Mouse (Mus musculus) heart, postnatal 0 days (tissue): ENCODE measurements around the gene Kdm2b. TPM values are rescaled to one million over a fixed set of nuclear protein-coding genes. Genes with fewer than 3 reads are reported as not detected.

Experiments
- ATAC-seq: fragments of 200-750 bp; cut with Nextera tagmentation; 2 replicates; pipeline ENCODE4 v1.8.0; 2017; ENCODE audit warnings: low read depth, moderate number of reproducible peaks, moderate library complexity; ENCODE audit not compliant: insufficient read depth
- DNase-seq: peaks from one replicate; pipeline ENCODE4 v3.0.0-alpha.2; 2016; ENCODE audit warnings: low spot score
- H3K27ac ChIP-seq: fragments of 300-500 bp; sonication (generic); 2 replicates; pipeline ENCODE4 v1.5.1; 2014; ENCODE audit warnings: low read depth, mild to moderate bottlenecking
- H3K27me3 ChIP-seq: fragments of 300-500 bp; sonication (generic); 2 replicates; pipeline ENCODE4 v1.6.1; 2014; ENCODE audit warnings: low read length, mixed read lengths; ENCODE audit not compliant: control insufficient read depth, insufficient read depth
- H3K36me3 ChIP-seq: fragments of 300-500 bp; sonication (generic); replicated peaks from 2 replicates; pipeline ENCODE4 v1.6.1; 2014; ENCODE audit warnings: low read length, mixed read lengths; ENCODE audit not compliant: control insufficient read depth, insufficient read depth
- H3K4me1 ChIP-seq: fragments of 300-500 bp; sonication (generic); 2 replicates; pipeline ENCODE4 v1.6.1; 2014; ENCODE audit warnings: antibody characterized with exemption; ENCODE audit not compliant: control insufficient read depth, insufficient read depth
- H3K4me2 ChIP-seq: fragments of 300-500 bp; sonication (generic); 2 replicates; pipeline ENCODE4 v1.6.1; 2014; ENCODE audit warnings: low read depth, mild to moderate bottlenecking, low read length, moderate library complexity
- H3K4me3 ChIP-seq: fragments of 300-500 bp; sonication (generic); 2 replicates; pipeline ENCODE4 v1.5.1; 2014; ENCODE audit warnings: low read depth, low read length
- H3K9ac ChIP-seq: fragments of 300-500 bp; sonication (generic); replicated peaks from 2 replicates; pipeline ENCODE4 v1.6.1; 2014; ENCODE audit warnings: low read depth, low read length, mixed read lengths
- H3K9me3 ChIP-seq: fragments of 300-500 bp; sonication (generic); replicated peaks from 2 replicates; pipeline ENCODE4 v1.6.1; 2016; ENCODE audit warnings: low read length; ENCODE audit not compliant: control insufficient read depth
- CTCF ChIP-seq: IDR thresholded peaks from 2 replicates; pipeline ENCODE4 v1.5.1; 2016; ENCODE audit warnings: antibody characterized with exemption, control low read depth, low read depth
- EP300 ChIP-seq: IDR thresholded peaks from 2 replicates; pipeline ENCODE4 v1.6.1; 2016; ENCODE audit warnings: antibody characterized with exemption, low read depth
- WGBS: fragments of 180-500 bp; shearing (Covaris S2); extraction: QIAGEN DNeasy Blood & Tissue Kit; methylation state at CpG from one replicate; pipeline ENCODE4 v1.1.7; 2014; 5-methylcytosine and 5-hydroxymethylcytosine counted together
- polyA plus RNA-seq: library from polyadenylated mRNA; unstranded; fragments of >200 nt; fragmentation: Nextera tagmentation; extraction: Ambion mirVana; gene quantifications from 2 replicates; pipeline ENCODE4 v1.2.1, GENCODE M21; 2015
- total RNA-seq: library from RNA; depleted of rRNA; stranded (reverse); fragments of >200 nt; gene quantifications from 2 replicates; pipeline ENCODE4 v1.2.3, GENCODE M21; 2014; ENCODE audit warnings: low replicate concordance

The Kdm2b gene
- total and polyA plus RNA-seq, 2 experiments from 2014 or later = 14.7 to 29.3 TPM

- no peak for TF ChIP-seq EP300
- TF ChIP-seq CTCF = no peak
- Histone ChIP-seq H3K4me2 (peak overlapping the region; percentile 92), H3K4me1 (peaks cover 19% of the 10 kb centered on the region; the same call in 1 of the 2 replicates), H3K4me3 (peak overlapping the region; percentile 78), H3K27me3 (no peaks in the 10 kb centered on the region), H3K9me3 (no peaks in the 10 kb centered on the region), H3K36me3 (no peaks in the 10 kb centered on the region), H3K27ac (peak overlapping the region; percentile 87), H3K9ac (peak overlapping the region; percentile 90)
- DNase-seq (peak; percentile 7), ATAC-seq (no peak; the same call in 1 of the 2 replicates)
- 4% methylated on average over 32 of the region's 33 CpGs for WGBS
These were observed 89.0 kb downstream of the Kdm2b start for GRCm38 (mm10) chr5:122900558-122901171.

- H3K4me2 ChIP-seq = peak overlapping the region; percentile 92
- H3K9me3 ChIP-seq = no peaks in the 10 kb centered on the region
- H3K36me3 ChIP-seq = no peaks in the 10 kb centered on the region
- peaks cover 19% of the 10 kb centered on the region; the same call in 1 of the 2 replicates for H3K4me1 ChIP-seq
- ATAC-seq = peak; percentile 97
- H3K27ac ChIP-seq = peak overlapping the region; percentile 87
- peak overlapping the region; percentile 90 for H3K9ac ChIP-seq
- no peaks in the 10 kb centered on the region for H3K27me3 ChIP-seq
- no peak for TF ChIP-seq EP300
- TF ChIP-seq CTCF = no peak
- peak; percentile 87 for DNase-seq
- H3K4me3 ChIP-seq = peak overlapping the region; percentile 78
- under 1% methylated on average over 70 of the region's 120 CpGs for WGBS
These were observed 89.7 kb downstream of the Kdm2b start for GRCm38 (mm10) chr5:122899777-122900557.

GRCm38 (mm10) chr5:122898963-122899776 is 90.5 kb downstream of the Kdm2b start:
- 3% methylated on average over 45 of the region's 45 CpGs for WGBS
- peak; percentile 4; the same call in 1 of the 2 replicates for TF ChIP-seq CTCF
- TF ChIP-seq EP300 = no peak
- H3K4me1 ChIP-seq = peaks cover 19% of the 10 kb centered on the region; the same call in 1 of the 2 replicates
- H3K9ac ChIP-seq = peak overlapping the region; percentile 90
- H3K9me3 ChIP-seq = no peaks in the 10 kb centered on the region
- H3K36me3 ChIP-seq = no peaks in the 10 kb centered on the region
- ATAC-seq = peak; percentile 11; the same call in 1 of the 2 replicates
- peak overlapping the region; percentile 87 for H3K27ac ChIP-seq
- peak overlapping the region; percentile 78 for H3K4me3 ChIP-seq
- no peaks in the 10 kb centered on the region for H3K27me3 ChIP-seq
- DNase-seq = peak; percentile 15
- H3K4me2 ChIP-seq = peak overlapping the region; percentile 92

- ATAC-seq (no peak), DNase-seq (no peak)
- Histone ChIP-seq H3K36me3 (no peaks in the 10 kb centered on the region), H3K27me3 (no peaks in the 10 kb centered on the region), H3K27ac (no peak overlapping the region), H3K4me1 (peaks cover 19% of the 10 kb centered on the region; the same call in 1 of the 2 replicates), H3K4me2 (no peak overlapping the region; the same call in 1 of the 2 replicates), H3K4me3 (no peak overlapping the region), H3K9me3 (no peaks in the 10 kb centered on the region), H3K9ac (no peak overlapping the region)
- TF ChIP-seq EP300 (no peak), CTCF (no peak)
- 78% methylated on average over 6 of the region's 6 CpGs for WGBS
These were observed 91.5 kb downstream of the Kdm2b start for GRCm38 (mm10) chr5:122898153-122898552.

- Histone ChIP-seq H3K9ac (no peak overlapping the region), H3K36me3 (no peaks in the 10 kb centered on the region), H3K9me3 (no peaks in the 10 kb centered on the region), H3K27me3 (no peaks in the 10 kb centered on the region), H3K27ac (no peak overlapping the region), H3K4me2 (no peak overlapping the region), H3K4me3 (no peak overlapping the region), H3K4me1 (0 out of 2 replicates have a peak, but pooled peaks cover 14% of the 10 kb centered on the region)
- WGBS = 63% methylated on average over 4 of the region's 4 CpGs
- no peak for TF ChIP-seq CTCF
- TF ChIP-seq EP300 = no peak
- ATAC-seq (no peak), DNase-seq (no peak)
These were observed 94.8 kb downstream of the Kdm2b start for GRCm38 (mm10) chr5:122894821-122895220.
